Mouse (Mus musculus) spleen, adult 2 months (tissue): ENCODE data around the gene Zbtb20.

Source experiments
- CTCF ChIP-seq: fragments of 200-500 bp; IDR thresholded peaks from 2 replicates; pipeline ENCODE4 v1.5.1; 2011; ENCODE audit warnings: mild to moderate bottlenecking, inconsistent platforms; ENCODE audit not compliant: insufficient read depth, insufficient read length, insufficient replicate concordance; ENCODE audit errors: extremely low read depth
- POLR2A ChIP-seq: fragments of 200-500 bp; IDR thresholded peaks from 2 replicates; pipeline ENCODE4 v1.6.1; 2011; ENCODE audit warnings: low read depth, low read length, inconsistent platforms

DNA sequence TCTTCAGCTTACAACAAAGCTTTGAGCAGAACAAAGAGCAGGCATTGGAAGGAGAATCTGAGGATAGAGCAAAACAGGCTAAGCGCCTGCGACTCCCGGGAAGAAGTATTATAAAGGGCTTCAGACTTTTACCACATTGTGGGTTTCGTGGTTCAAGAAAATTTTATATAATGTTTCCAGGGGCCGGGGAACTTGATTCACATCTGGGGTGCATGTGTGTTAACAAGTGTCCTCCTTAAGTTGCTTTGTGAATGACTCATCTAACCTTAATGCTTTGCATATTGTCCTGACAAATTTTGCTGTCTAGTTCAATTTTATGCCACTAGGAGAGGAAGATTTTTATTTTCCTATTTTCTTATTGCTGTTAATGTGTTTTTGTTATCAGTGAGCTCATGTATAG is 3.6 kb upstream of the Zbtb20 start:
- no peak for TF ChIP-seq CTCF
- no peak for TF ChIP-seq POLR2A
